ENCODE assay signal across 8 mouse cellular contexts in the genomic region with DNA sequence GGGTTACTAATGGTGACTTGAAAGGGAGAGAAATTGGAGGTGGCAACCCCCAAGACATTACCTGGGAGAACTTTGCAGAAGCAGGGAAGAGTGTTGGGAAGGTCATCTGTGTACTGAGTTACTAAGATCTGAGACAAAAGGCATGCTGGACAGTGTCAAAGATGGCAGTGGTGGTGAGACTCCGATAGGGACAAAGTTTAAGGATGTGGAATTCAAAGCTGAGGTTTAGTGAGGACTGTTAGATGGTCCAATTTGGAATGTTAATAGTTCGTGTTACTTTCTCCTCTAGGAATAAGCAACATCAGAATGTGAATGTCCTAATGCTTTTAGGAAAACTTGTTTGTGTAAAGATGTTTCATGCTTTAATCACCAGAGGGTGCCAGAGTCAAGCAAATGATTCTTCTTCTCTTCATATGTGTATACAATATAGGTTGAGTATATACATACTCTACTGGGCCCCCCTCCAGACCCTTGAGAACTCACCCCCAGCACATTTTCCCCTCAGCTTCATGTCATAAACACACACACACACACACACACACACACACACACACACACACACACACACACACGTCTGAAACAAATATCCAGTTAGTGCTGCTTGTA. TPM values are rescaled to one million over a fixed set of nuclear protein-coding genes. Genes with fewer than 3 reads are reported as not detected.
DNase-seq lines count a peak whose midpoint lies in the region; ATAC-seq and TF ChIP-seq lines count a peak whose summit lies in the region.
"Not testable (repeated sequence)": the region's sequence is repeated elsewhere in the genome, so short reads cannot be mapped to it uniquely, and the experiment has no call there.

No protein-coding gene starts in this region.

- H3K4me3 ChIP-seq in hindbrain, embryonic 16.5 days (ENCODE audit: low read length); liver, postnatal 0 days (ENCODE audit: low read depth, low read length); midbrain, postnatal 0 days (ENCODE audit: low read depth, low read length); stomach, embryonic 16.5 days (replicated peaks; ENCODE audit: low read length): not testable (repeated sequence)

- H3K27ac ChIP-seq in hindbrain, embryonic 16.5 days (ENCODE audit: low read depth, low read length); liver, postnatal 0 days (ENCODE audit: low read depth); midbrain, postnatal 0 days (ENCODE audit: low read depth, low read length); stomach, embryonic 16.5 days (ENCODE audit: low read length): not testable (repeated sequence)

- TF ChIP-seq CTCF in liver, postnatal 0 days (IDR thresholded peaks at IDR 0.05; ENCODE audit: low read depth) = peak; percentile 66
- TF ChIP-seq CTCF in midbrain, postnatal 0 days (IDR thresholded peaks at IDR 0.05) = peak; percentile 72

- ATAC-seq in common myeloid progenitor, adult 5-6 weeks (replicated peaks; ENCODE audit: low read depth, poor library complexity, severe bottlenecking) = peak; percentile 81
- peak; percentile 77 for ATAC-seq in frontal cortex, adult (ENCODE audit: low TSS enrichment)
- ATAC-seq in hindbrain, embryonic 16.5 days = peak; percentile 78
- peak; percentile 46 for ATAC-seq in liver, postnatal 0 days
- peak; percentile 63; the same call in 1 of the 2 replicates for ATAC-seq in midbrain, postnatal 0 days (ENCODE audit: low FRiP score)
- ATAC-seq in stomach, embryonic 16.5 days (ENCODE audit: insufficient read depth, low FRiP score) = peak; percentile 56

- WGBS in hindbrain, embryonic 16.5 days = 64% methylated on average over 3 of the region's 3 CpGs
- 52% methylated on average over 3 of the region's 3 CpGs for WGBS in liver, postnatal 0 days (ENCODE audit: insufficient replicate concordance)
- 81% methylated on average over 3 of the region's 3 CpGs for WGBS in midbrain, postnatal 0 days
- 52% methylated on average over 3 of the region's 3 CpGs for WGBS in stomach, embryonic 16.5 days

- not testable (repeated sequence) for H3K27me3 ChIP-seq in hindbrain, embryonic 16.5 days (replicated peaks; ENCODE audit: control insufficient read depth, insufficient read depth, low read length); liver, postnatal 0 days (ENCODE audit: insufficient read depth, low read length); midbrain, postnatal 0 days (ENCODE audit: insufficient read depth, low read length); stomach, embryonic 16.5 days (ENCODE audit: control insufficient read depth, insufficient read depth, low read length)

- TF ChIP-seq EP300 in liver, postnatal 0 days (IDR thresholded peaks at IDR 0.05; ENCODE audit: low read depth) = not testable (repeated sequence)

- not testable (repeated sequence) for H3K9ac ChIP-seq in hindbrain, embryonic 16.5 days (ENCODE audit: low read depth, low read length); liver, postnatal 0 days (replicated peaks); midbrain, postnatal 0 days (replicated peaks; ENCODE audit: low read length, poor library complexity, severe bottlenecking); stomach, embryonic 16.5 days (ENCODE audit: low read length)

- H3K36me3 ChIP-seq in hindbrain, embryonic 16.5 days (ENCODE audit: control insufficient read depth, insufficient read depth, low read length); liver, postnatal 0 days (replicated peaks; ENCODE audit: insufficient read depth, low read length); midbrain, postnatal 0 days (ENCODE audit: insufficient read depth, low read length); stomach, embryonic 16.5 days (ENCODE audit: control insufficient read depth, insufficient read depth, low read length): not testable (repeated sequence)

- H3K4me2 ChIP-seq in hindbrain, embryonic 16.5 days (ENCODE audit: low read length); liver, postnatal 0 days (ENCODE audit: low read depth, low read length); midbrain, postnatal 0 days (ENCODE audit: low read depth, low read length, poor library complexity, severe bottlenecking); stomach, embryonic 16.5 days (ENCODE audit: low read depth, low read length): not testable (repeated sequence)

- peak; percentile 31 for DNase-seq in R1 (ENCODE audit: low read depth, low spot score)
- peak; percentile 30 for DNase-seq in layer of hippocampus, adult 11-12 months (ENCODE audit: low spot score)
- DNase-seq in liver, postnatal 0 days = peak; percentile 17
- DNase-seq in midbrain, postnatal 0 days (ENCODE audit: low spot score) = peak; percentile 53

- not testable (repeated sequence) for H3K9me3 ChIP-seq in hindbrain, embryonic 16.5 days (ENCODE audit: control insufficient read depth, low read length); liver, postnatal 0 days (ENCODE audit: low read length); midbrain, postnatal 0 days (ENCODE audit: low read length); stomach, embryonic 16.5 days (replicated peaks; ENCODE audit: control insufficient read depth, low read length)

- H3K4me1 ChIP-seq in hindbrain, embryonic 16.5 days (ENCODE audit: control insufficient read depth, insufficient read depth, low read depth, low read length); liver, postnatal 0 days (ENCODE audit: insufficient read depth); midbrain, postnatal 0 days (ENCODE audit: insufficient read depth, low read length); stomach, embryonic 16.5 days (ENCODE audit: control insufficient read depth, insufficient read depth, low read length): not testable (repeated sequence)

RNA-seq across cellular contexts. Expression of gene Abcg2, which starts 19.3 kb away (rescaled TPM):
- total RNA-seq in common myeloid progenitor, adult 5-6 weeks (2017) = 64.8 and 82.6 TPM in 2 replicates
- polyA plus RNA-seq in hindbrain, embryonic 16.5 days (2015; fragmentation: Nextera tagmentation; extraction: Ambion mirVana) = 35.6 and 41.6 TPM in 2 replicates
- polyA plus RNA-seq in liver, postnatal 0 days (2015; fragmentation: Nextera tagmentation; extraction: Ambion mirVana) = 78.9 and 90.1 TPM in 2 replicates
- 25.2 and 27.4 TPM in 2 replicates for total RNA-seq in midbrain, postnatal 0 days (2014; rRNA removed)
- 28.6 and 29.0 TPM in 2 replicates for polyA plus RNA-seq in midbrain, postnatal 0 days (2015; fragmentation: Nextera tagmentation; extraction: Ambion mirVana)
- 57.1 and 61.8 TPM in 2 replicates for polyA plus RNA-seq in stomach, embryonic 16.5 days (2015; fragmentation: Nextera tagmentation; extraction: Ambion mirVana)
